Mouse (Mus musculus) liver, embryonic 13.5 days (tissue): ENCODE results near the gene Bcl11a. TPM values are rescaled to one million over a fixed set of nuclear protein-coding genes. Genes with fewer than 3 reads are reported as not detected.
"Not testable (repeated sequence)": the region's sequence is repeated elsewhere in the genome, so short reads cannot be mapped to it uniquely, and the experiment has no call there.

ENCODE experiments used
- ATAC-seq: fragments of 200-750 bp; cut with Nextera tagmentation; 2 replicates; pipeline ENCODE4 v1.8.0; 2017; ENCODE audit warnings: low read depth, mild to moderate bottlenecking, moderate number of reproducible peaks, moderate library complexity
- DNase-seq: peaks from one replicate; pipeline ENCODE4 v3.0.0; 2022
- H3K27ac ChIP-seq: fragments of 300-500 bp; sonication (generic); 2 replicates; pipeline ENCODE4 v1.5.1; 2015; ENCODE audit warnings: moderate library complexity, mild to moderate bottlenecking, inconsistent platforms
- H3K27me3 ChIP-seq: fragments of 300-500 bp; sonication (generic); 2 replicates; pipeline ENCODE4 v1.6.1; 2015; ENCODE audit warnings: mild to moderate bottlenecking, inconsistent platforms
- H3K36me3 ChIP-seq: fragments of 300-500 bp; sonication (generic); 2 replicates; pipeline ENCODE4 v1.6.1; 2015; ENCODE audit warnings: mild to moderate bottlenecking, inconsistent platforms
- H3K4me1 ChIP-seq: fragments of 300-500 bp; sonication (generic); replicated peaks from 2 replicates; pipeline ENCODE4 v1.6.1; 2015; ENCODE audit warnings: inconsistent platforms
- H3K4me2 ChIP-seq: fragments of 300-500 bp; sonication (generic); 2 replicates; pipeline ENCODE4 v1.6.1; 2015; ENCODE audit warnings: inconsistent platforms, mild to moderate bottlenecking, moderate library complexity
- H3K4me3 ChIP-seq: fragments of 300-500 bp; sonication (generic); replicated peaks from 2 replicates; pipeline ENCODE4 v1.5.1; 2015; ENCODE audit warnings: mild to moderate bottlenecking, inconsistent platforms
- H3K9ac ChIP-seq: fragments of 300-500 bp; sonication (generic); 2 replicates; pipeline ENCODE4 v1.6.1; 2015; ENCODE audit warnings: mild to moderate bottlenecking, inconsistent platforms
- H3K9me3 ChIP-seq: fragments of 300-500 bp; sonication (generic); replicated peaks from 2 replicates; pipeline ENCODE4 v1.6.1; 2016; ENCODE audit warnings: inconsistent platforms
- WGBS: fragments of 180-500 bp; shearing (Covaris S2); methylation state at CpG from one replicate; pipeline ENCODE4 v1.1.7; 2015; ENCODE audit not compliant: insufficient replicate concordance; 5-methylcytosine and 5-hydroxymethylcytosine counted together
- polyA plus RNA-seq: library from polyadenylated mRNA; unstranded; fragments of >200 nt; fragmentation: Nextera tagmentation; extraction: Ambion mirVana; gene quantifications from 2 replicates; pipeline ENCODE4 v1.2.1, GENCODE M21; 2015

Bcl11a gene
- polyA plus RNA-seq, 1 experiment from 2014 or later: 37.9 TPM

- Histone ChIP-seq H3K27me3 (no peaks in the 10 kb centered on the region), H3K27ac (peak overlapping the region; percentile 60), H3K4me3 (no peak overlapping the region), H3K9me3 (no peaks in the 10 kb centered on the region), H3K9ac (no peak overlapping the region), H3K4me1 (peaks cover 97% of the 10 kb centered on the region), H3K4me2 (no peak overlapping the region), H3K36me3 (peaks cover 47% of the 10 kb centered on the region)
- DNase-seq (no peak), ATAC-seq (no peak)
- 73% methylated on average over 9 of the region's 9 CpGs for WGBS
Measured at GRCm38 (mm10) chr11:24121136-24121535, 43.3 kb downstream of the Bcl11a start.

DNA sequence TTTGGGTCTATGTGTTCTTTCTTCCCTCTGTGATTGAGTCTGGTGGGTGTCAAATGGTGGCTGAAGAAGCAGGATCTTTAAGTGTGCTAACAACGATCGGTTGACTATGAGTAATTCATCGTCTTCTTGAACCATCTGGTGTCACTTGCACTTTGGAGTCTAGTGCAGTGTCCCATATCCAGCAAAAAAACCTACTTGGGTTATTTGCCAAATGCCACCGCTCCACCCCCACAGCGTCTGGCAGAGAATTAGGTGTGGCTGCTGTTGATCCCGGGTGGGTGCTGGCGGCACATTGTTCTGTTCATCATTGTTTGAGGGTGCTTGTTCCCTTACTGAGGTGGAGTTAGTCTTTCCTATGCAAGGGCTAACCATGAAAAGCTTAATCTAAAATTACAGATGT is 45.0 kb downstream of the Bcl11a start:
- peaks cover 46% of the 10 kb centered on the region for H3K36me3 ChIP-seq
- 60% methylated on average over 7 of the region's 7 CpGs for WGBS
- H3K9me3 ChIP-seq: no peaks in the 10 kb centered on the region
- H3K27ac ChIP-seq: 0 out of 2 replicates have a peak overlapping the region, but pooled peaks have one; percentile 18
- no peak for DNase-seq
- no peaks in the 10 kb centered on the region for H3K27me3 ChIP-seq
- peaks cover 99% of the 10 kb centered on the region for H3K4me1 ChIP-seq
- H3K4me2 ChIP-seq: no peak overlapping the region
- H3K4me3 ChIP-seq: no peak overlapping the region
- no peak for ATAC-seq
- peak overlapping the region; percentile 3; the same call in 1 of the 2 replicates for H3K9ac ChIP-seq

GRCm38 (mm10) chr11:24123991-24124390 is 46.1 kb downstream of the Bcl11a start:
- H3K27me3 ChIP-seq: no peaks in the 10 kb centered on the region
- DNase-seq (no peak), ATAC-seq (no peak)
- H3K36me3 ChIP-seq: peaks cover 35% of the 10 kb centered on the region
- H3K9ac ChIP-seq: peak overlapping the region; percentile 40
- peak overlapping the region; percentile 79 for H3K27ac ChIP-seq
- H3K9me3 ChIP-seq: no peaks in the 10 kb centered on the region
- no peak overlapping the region for H3K4me3 ChIP-seq
- WGBS: 30% methylated on average over 2 of the region's 2 CpGs
- peaks cover 99% of the 10 kb centered on the region for H3K4me1 ChIP-seq
- no peak overlapping the region for H3K4me2 ChIP-seq

DNA sequence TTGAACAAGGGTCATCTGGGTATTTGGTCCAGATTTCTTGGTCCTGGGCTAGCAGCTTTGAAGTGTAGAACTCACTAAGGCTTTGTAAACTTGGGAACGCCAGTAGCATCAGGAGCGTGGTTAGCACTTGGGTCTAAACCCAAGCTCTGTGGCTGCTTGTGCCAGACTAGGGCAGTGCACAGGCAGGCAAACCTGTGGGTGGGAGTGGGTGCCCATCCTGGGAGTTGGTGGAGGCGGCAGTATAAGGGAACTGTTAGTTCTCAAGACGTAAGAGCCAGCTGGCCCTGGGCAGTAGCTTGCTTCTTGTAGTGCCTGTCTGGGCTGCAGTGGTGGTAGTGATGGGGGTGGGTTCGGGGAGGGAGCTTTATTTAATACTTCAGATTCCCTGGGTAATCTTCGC is 47.2 kb downstream of the Bcl11a start:
- Histone ChIP-seq H3K4me3 (no peak overlapping the region), H3K9ac (peak overlapping the region; percentile 3; the same call in 1 of the 2 replicates), H3K27ac (peak overlapping the region; percentile 92), H3K27me3 (no peaks in the 10 kb centered on the region), H3K4me1 (peaks cover 99% of the 10 kb centered on the region), H3K4me2 (no peak overlapping the region), H3K36me3 (peaks cover 27% of the 10 kb centered on the region), H3K9me3 (no peaks in the 10 kb centered on the region)
- no peak for DNase-seq
- ATAC-seq: no peak
- WGBS: 78% methylated on average over 6 of the region's 6 CpGs

DNA sequence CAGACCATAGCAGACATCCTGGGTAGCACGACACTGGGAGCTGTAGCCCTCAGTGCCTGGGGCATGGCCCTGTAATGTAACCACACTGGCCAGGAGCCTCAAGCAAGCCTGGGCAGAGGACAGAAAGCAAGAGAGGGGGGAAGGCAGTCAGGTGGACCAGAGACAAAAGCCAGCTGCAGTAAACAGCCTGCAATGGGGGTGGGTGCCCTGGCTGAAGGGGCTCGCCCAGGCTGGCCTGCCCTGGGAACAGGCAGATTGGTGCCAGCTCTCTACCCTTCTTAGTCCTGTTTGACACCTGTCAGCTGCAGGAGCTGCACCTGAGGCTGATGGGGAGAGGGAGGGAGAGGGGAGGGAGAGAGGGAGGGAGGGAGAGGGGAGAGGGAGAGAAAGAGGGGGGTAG is 50.1 kb downstream of the Bcl11a start:
- DNase-seq (no peak), ATAC-seq (no peak)
- peak overlapping the region; percentile 92 for H3K27ac ChIP-seq
- 57% methylated on average over 2 of the region's 2 CpGs for WGBS
- no peak overlapping the region for H3K4me2 ChIP-seq
- no peaks in the 10 kb centered on the region for H3K27me3 ChIP-seq
- H3K9me3 ChIP-seq: no peaks in the 10 kb centered on the region
- peaks cover 99% of the 10 kb centered on the region for H3K4me1 ChIP-seq
- H3K4me3 ChIP-seq: no peak overlapping the region
- peak overlapping the region; percentile 60 for H3K9ac ChIP-seq
- H3K36me3 ChIP-seq: peaks cover 37% of the 10 kb centered on the region

- ATAC-seq, H3K4me3 ChIP-seq, H3K9me3 ChIP-seq, H3K27me3 ChIP-seq, DNase-seq: not testable (repeated sequence)
- H3K4me1 ChIP-seq: peaks cover 99% of the 10 kb centered on the region
- 41% methylated on average over 4 of the region's 4 CpGs for WGBS
- H3K36me3 ChIP-seq: peaks cover 30% of the 10 kb centered on the region
- peak overlapping the region; percentile 39 for H3K4me2 ChIP-seq
- peak overlapping the region; percentile 92 for H3K27ac ChIP-seq
- peak overlapping the region; percentile 60 for H3K9ac ChIP-seq
Measured at GRCm38 (mm10) chr11:24128880-24129279, 51.0 kb downstream of the Bcl11a start.

- Histone ChIP-seq H3K36me3 (peaks cover 29% of the 10 kb centered on the region), H3K4me2 (peak overlapping the region; percentile 39)
- DNase-seq: peak; percentile 79
Measured at GRCm38 (mm10) chr11:24129358-24130185, 51.7 kb downstream of the Bcl11a start.

DNA sequence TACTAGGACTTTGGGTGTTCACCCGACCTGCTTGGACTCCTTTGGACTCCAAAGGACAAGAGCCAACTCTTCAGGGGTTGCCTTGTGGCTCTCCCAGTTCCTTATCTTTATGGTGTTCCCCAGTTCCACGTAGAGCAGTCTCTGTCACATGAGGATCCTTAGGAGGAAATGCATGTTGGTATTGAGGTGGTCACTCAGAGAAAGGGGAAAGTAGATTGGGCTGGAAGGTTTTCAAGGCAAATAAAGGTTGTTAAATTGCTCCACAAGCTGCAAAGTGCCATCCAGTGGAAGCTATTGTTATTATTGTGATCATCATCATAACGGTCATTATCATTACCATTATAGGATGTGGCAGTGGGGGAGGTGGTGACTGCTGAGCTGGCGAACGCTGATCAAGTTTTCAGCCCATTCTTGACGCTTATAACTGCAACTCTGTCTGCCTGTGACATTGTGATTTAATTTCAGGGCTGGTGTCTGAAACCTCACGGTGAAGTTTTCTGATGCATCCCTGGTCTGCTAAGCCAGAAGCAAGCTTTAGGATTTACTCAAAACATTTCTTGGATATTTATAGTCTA is 52.4 kb downstream of the Bcl11a start:
- peaks cover 29% of the 10 kb centered on the region for H3K36me3 ChIP-seq
- H3K4me1 ChIP-seq: peaks cover 100% of the 10 kb centered on the region
- WGBS: 18% methylated on average over 7 of the region's 7 CpGs

More at GRCm38 (mm10) chr11:24129358-24130185, 51.7 kb downstream of the Bcl11a start:
- no peak overlapping the region for H3K4me3 ChIP-seq
- 18% methylated on average over 5 of the region's 5 CpGs for WGBS
- no peaks in the 10 kb centered on the region for H3K9me3 ChIP-seq
- no peaks in the 10 kb centered on the region for H3K27me3 ChIP-seq
- ATAC-seq: peak; percentile 92
- H3K27ac ChIP-seq: peak overlapping the region; percentile 92
- peak overlapping the region; percentile 60 for H3K9ac ChIP-seq
- H3K4me1 ChIP-seq: peaks cover 99% of the 10 kb centered on the region

GRCm38 (mm10) chr11:24131818-24132217 is 54.0 kb downstream of the Bcl11a start:
- Histone ChIP-seq H3K4me2 (no peak overlapping the region), H3K27ac (peak overlapping the region; percentile 92), H3K9me3 (no peaks in the 10 kb centered on the region), H3K36me3 (peaks cover 22% of the 10 kb centered on the region), H3K4me3 (no peak overlapping the region), H3K4me1 (peaks cover 100% of the 10 kb centered on the region), H3K9ac (peak overlapping the region; percentile 60), H3K27me3 (no peaks in the 10 kb centered on the region)
- ATAC-seq: no peak
- DNase-seq: no peak
- WGBS: 54% methylated on average over 2 of the region's 2 CpGs

More for the DNA sequence above, 52.4 kb downstream of the Bcl11a start:
- DNase-seq (no peak), ATAC-seq (no peak)
- Histone ChIP-seq H3K27ac (peak overlapping the region; percentile 92), H3K27me3 (no peaks in the 10 kb centered on the region), H3K4me2 (peak overlapping the region; percentile 39), H3K9ac (peak overlapping the region; percentile 60), H3K9me3 (no peaks in the 10 kb centered on the region), H3K4me3 (no peak overlapping the region)

GRCm38 (mm10) chr11:24132358-24132757 is 54.5 kb downstream of the Bcl11a start:
- H3K27ac ChIP-seq: peak overlapping the region; percentile 92
- ATAC-seq: no peak
- peaks cover 100% of the 10 kb centered on the region for H3K4me1 ChIP-seq
- peak overlapping the region; percentile 60 for H3K9ac ChIP-seq
- H3K9me3 ChIP-seq: no peaks in the 10 kb centered on the region
- no peak for DNase-seq
- WGBS: 56% methylated on average over 6 of the region's 6 CpGs
- peaks cover 17% of the 10 kb centered on the region for H3K36me3 ChIP-seq
- no peaks in the 10 kb centered on the region for H3K27me3 ChIP-seq
- no peak overlapping the region for H3K4me3 ChIP-seq
- no peak overlapping the region for H3K4me2 ChIP-seq

DNA sequence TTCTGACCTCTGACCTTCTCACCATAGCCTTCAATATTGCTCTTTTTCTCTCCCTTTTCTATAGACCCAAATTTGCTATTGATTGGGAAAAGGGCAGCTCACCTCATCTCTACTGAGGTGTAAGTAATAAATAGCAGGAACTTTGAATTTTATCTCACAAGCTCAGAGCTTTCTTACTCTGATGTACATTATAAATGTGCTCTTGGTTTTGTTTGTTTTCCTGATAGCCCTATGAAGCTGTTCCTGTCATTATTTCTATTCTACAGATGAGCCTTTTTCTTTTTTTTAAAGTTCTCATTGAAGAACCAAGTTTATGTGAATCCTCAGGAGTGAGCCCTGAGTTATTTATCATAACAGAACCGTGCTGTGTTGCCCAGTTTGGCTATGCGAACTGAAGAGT is 55.0 kb downstream of the Bcl11a start:
- Histone ChIP-seq H3K36me3 (peaks cover 21% of the 10 kb centered on the region), H3K9ac (peak overlapping the region; percentile 60), H3K9me3 (no peaks in the 10 kb centered on the region), H3K4me1 (peaks cover 100% of the 10 kb centered on the region), H3K27me3 (no peaks in the 10 kb centered on the region), H3K4me2 (no peak overlapping the region), H3K27ac (peak overlapping the region; percentile 92), H3K4me3 (no peak overlapping the region)
- DNase-seq (no peak), ATAC-seq (no peak)
- 64% methylated on average over 2 of the region's 2 CpGs for WGBS
